Mouse (Mus musculus): Measurements from ENCODE around the gene Auts2.

- TF ChIP-seq POLR2A (IDR thresholded peaks at IDR 0.05; ENCODE audit: insufficient read depth, low read depth, low read length), result no peak
- TF ChIP-seq CTCF (IDR thresholded peaks at IDR 0.05), result no peak
- TF ChIP-seq EP300 (IDR thresholded peaks at IDR 0.05; ENCODE audit: insufficient read depth, low read depth, low read length), result no peak
These were observed 1032.5 kb downstream of the Auts2 start for GRCm38 (mm10) chr5:131510659-131511058.

Data from heart, adult 2 months (tissue).